Mouse (Mus musculus) olfactory bulb, adult 2 months (tissue): Measurements from ENCODE around the gene Rreb1.

Experiments used
- CTCF ChIP-seq: fragments of 200-500 bp; IDR thresholded peaks from 2 replicates; pipeline ENCODE4 v1.5.1; 2012; ENCODE audit warnings: low read depth, mild to moderate bottlenecking, low read length, moderate library complexity; ENCODE audit not compliant: insufficient read depth
- POLR2A ChIP-seq: fragments of 200-500 bp; IDR thresholded peaks from 2 replicates; pipeline ENCODE4 v1.6.1; 2012; ENCODE audit warnings: mild to moderate bottlenecking, low read depth, low read length, moderate library complexity; ENCODE audit not compliant: insufficient read depth

GRCm38 (mm10) chr13:37760013-37760342, 18.2 kb upstream of the Rreb1 start:
- TF ChIP-seq CTCF (no peak), POLR2A (no peak)
